Mouse (Mus musculus): Measurements from ENCODE around the gene Polq.

- no peak for TF ChIP-seq CTCF (IDR thresholded peaks at IDR 0.05; ENCODE audit: borderline replicate concordance, control insufficient read depth, extremely low read depth, insufficient read depth, low read length, poor library complexity)
- no peak for TF ChIP-seq POLR2A (IDR thresholded peaks at IDR 0.05; ENCODE audit: control insufficient read depth, extremely low read depth, insufficient read depth, low read length, poor library complexity)
Observed at GRCm38 (mm10) chr16:37010370-37010769, 1.2 kb upstream of the Polq start.

All from thymus, adult 2 months (tissue).